Mouse (Mus musculus) bone marrow, adult 2 months (tissue): ENCODE data around the gene Ndufb4.

Experiments
- CTCF ChIP-seq: fragments of 200-500 bp; IDR thresholded peaks from 2 replicates; pipeline ENCODE4 v1.5.1; 2011; ENCODE audit warnings: low read length, control low read depth; ENCODE audit not compliant: control insufficient read depth, insufficient read depth
- POLR2A ChIP-seq: fragments of 200-500 bp; IDR thresholded peaks from 2 replicates; pipeline ENCODE4 v1.6.1; 2011; ENCODE audit warnings: low read depth, mild to moderate bottlenecking, control low read depth, low read length, borderline replicate concordance; ENCODE audit not compliant: control insufficient read depth

DNA sequence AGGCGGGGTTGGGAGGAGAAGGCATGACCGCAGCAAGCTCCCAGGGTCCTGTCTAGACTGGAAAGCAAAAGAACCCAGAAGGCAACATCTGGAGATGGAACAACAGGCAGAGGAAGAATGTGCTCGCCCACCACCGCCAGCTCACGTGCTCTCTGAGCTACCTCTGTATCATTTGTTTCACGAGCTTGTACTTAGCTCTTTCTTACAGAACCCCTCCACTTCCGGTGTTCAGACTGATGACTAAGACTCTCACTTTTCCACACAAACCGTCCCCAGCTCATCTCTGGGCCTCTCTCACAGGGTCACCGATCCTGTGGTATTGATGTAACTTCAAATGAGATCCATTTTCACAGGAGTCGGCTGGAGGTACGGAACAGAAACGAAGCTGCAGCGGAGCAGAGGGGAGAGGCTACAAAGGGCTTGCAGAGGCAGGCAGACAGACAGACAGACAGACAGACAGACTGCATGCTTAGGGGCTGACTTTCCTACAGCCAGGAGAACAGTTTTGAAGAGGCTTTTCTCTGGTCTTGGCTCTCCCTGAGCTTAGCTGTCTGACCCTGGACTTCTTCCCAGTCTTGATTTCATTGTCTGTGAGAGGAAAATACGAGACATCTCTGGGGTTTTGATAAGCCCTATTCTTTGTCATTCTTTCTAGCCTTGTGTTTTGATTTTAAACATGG is 33.2 kb upstream of the Ndufb4 start:
- TF ChIP-seq POLR2A (no peak), CTCF (no peak)
